Mouse (Mus musculus): ENCODE measurements at regions not wholly inside any gene's neighbourhood (a gene's known extent, or its start where the extent isn't known, plus 50 kb on each side); places are given as distances from the start of the nearest gene placed in this dataset.

- Histone ChIP-seq H3K4me2 (no peak overlapping the region), H3K4me1 (no peaks in the 10 kb centered on the region), H3K9me3 (no peaks in the 10 kb centered on the region), H3K4me3 (no peak overlapping the region), H3K9ac (no peak overlapping the region), H3K27me3 (no peaks in the 10 kb centered on the region), H3K27ac (no peak overlapping the region), H3K36me3 (no peaks in the 10 kb centered on the region)
- ATAC-seq (ENCODE audit: insufficient number of reproducible peaks, insufficient read depth, low FRiP score, low TSS enrichment, low read depth), result no peak
- WGBS, result 92% methylated on average over 2 of the region's 2 CpGs
Measured at GRCm38 (mm10) chr3:14975203-14975602, 89.1 kb downstream of the Car2 start.

- ATAC-seq (ENCODE audit: insufficient number of reproducible peaks, insufficient read depth, low FRiP score, low TSS enrichment, low read depth), result no peak
- no peaks in the 10 kb centered on the region for H3K36me3 ChIP-seq
- H3K27me3 ChIP-seq, result no peaks in the 10 kb centered on the region
- H3K9me3 ChIP-seq, result no peaks in the 10 kb centered on the region
- no peaks in the 10 kb centered on the region for H3K4me1 ChIP-seq
- H3K9ac ChIP-seq, result no peak overlapping the region
- no peak overlapping the region for H3K4me2 ChIP-seq
- WGBS, result 72% methylated on average over 5 of the region's 5 CpGs
- H3K4me3 ChIP-seq, result no peak overlapping the region
- no peak overlapping the region for H3K27ac ChIP-seq
Measured at GRCm38 (mm10) chr3:14979116-14979613, 93.1 kb downstream of the Car2 start.

- no peak overlapping the region for H3K4me2 ChIP-seq
- no peaks in the 10 kb centered on the region for H3K27me3 ChIP-seq
- no peak for ATAC-seq (ENCODE audit: insufficient number of reproducible peaks, insufficient read depth, low FRiP score, low TSS enrichment, low read depth)
- no peaks in the 10 kb centered on the region for H3K36me3 ChIP-seq
- H3K9ac ChIP-seq, result no peak overlapping the region
- H3K4me1 ChIP-seq, result no peaks in the 10 kb centered on the region
- H3K27ac ChIP-seq, result no peak overlapping the region
- no peaks in the 10 kb centered on the region for H3K9me3 ChIP-seq
- H3K4me3 ChIP-seq, result no peak overlapping the region
- 61% methylated on average over 3 of the region's 3 CpGs for WGBS
Measured at GRCm38 (mm10) chr3:14989635-14990034, 103.6 kb downstream of the Car2 start.

GRCm38 (mm10) chr3:14993936-14994335, 107.9 kb downstream of the Car2 start:
- no peaks in the 10 kb centered on the region for H3K27me3 ChIP-seq
- H3K4me1 ChIP-seq, result no peaks in the 10 kb centered on the region
- no peak overlapping the region for H3K4me2 ChIP-seq
- H3K9me3 ChIP-seq, result no peaks in the 10 kb centered on the region
- H3K36me3 ChIP-seq, result no peaks in the 10 kb centered on the region
- H3K4me3 ChIP-seq, result no peak overlapping the region
- WGBS, result 62% methylated on average over 2 of the region's 2 CpGs
- no peak overlapping the region for H3K27ac ChIP-seq
- ATAC-seq (ENCODE audit: insufficient number of reproducible peaks, insufficient read depth, low FRiP score, low TSS enrichment, low read depth), result no peak
- no peak overlapping the region for H3K9ac ChIP-seq

GRCm38 (mm10) chr3:14997241-14997640, 111.2 kb downstream of the Car2 start:
- no peak for ATAC-seq (ENCODE audit: insufficient number of reproducible peaks, insufficient read depth, low FRiP score, low TSS enrichment, low read depth)
- 80% methylated on average over 3 of the region's 3 CpGs for WGBS
- H3K36me3 ChIP-seq, result no peaks in the 10 kb centered on the region
- H3K27ac ChIP-seq, result no peak overlapping the region
- no peaks in the 10 kb centered on the region for H3K4me1 ChIP-seq
- H3K9me3 ChIP-seq, result no peaks in the 10 kb centered on the region
- H3K4me2 ChIP-seq, result no peak overlapping the region
- no peak overlapping the region for H3K9ac ChIP-seq
- H3K27me3 ChIP-seq, result no peaks in the 10 kb centered on the region
- H3K4me3 ChIP-seq, result no peak overlapping the region

GRCm38 (mm10) chr3:14998521-14998920, 112.4 kb downstream of the Car2 start:
- Histone ChIP-seq H3K27me3 (no peaks in the 10 kb centered on the region), H3K4me1 (0 out of 2 replicates have a peak, but pooled peaks cover 7% of the 10 kb centered on the region), H3K9me3 (no peaks in the 10 kb centered on the region), H3K4me2 (no peak overlapping the region), H3K4me3 (no peak overlapping the region), H3K27ac (no peak overlapping the region), H3K9ac (no peak overlapping the region), H3K36me3 (no peaks in the 10 kb centered on the region)
- 43% methylated on average over 2 of the region's 2 CpGs for WGBS
- no peak for ATAC-seq (ENCODE audit: insufficient number of reproducible peaks, insufficient read depth, low FRiP score, low TSS enrichment, low read depth)

- no peaks in the 10 kb centered on the region for H3K36me3 ChIP-seq
Measured at GRCm38 (mm10) chr3:14999411-14999810, 113.3 kb downstream of the Car2 start.

GRCm38 (mm10) chr3:14999914-15000313, 113.8 kb downstream of the Car2 start:
- Histone ChIP-seq H3K4me3 (no peak overlapping the region), H3K9me3 (no peaks in the 10 kb centered on the region), H3K36me3 (no peaks in the 10 kb centered on the region), H3K4me1 (0 out of 2 replicates have a peak, but pooled peaks cover 8% of the 10 kb centered on the region), H3K4me2 (no peak overlapping the region), H3K9ac (no peak overlapping the region), H3K27ac (no peak overlapping the region), H3K27me3 (no peaks in the 10 kb centered on the region)
- no peak for ATAC-seq (ENCODE audit: insufficient number of reproducible peaks, insufficient read depth, low FRiP score, low TSS enrichment, low read depth)

More at GRCm38 (mm10) chr3:14999411-14999810, 113.3 kb downstream of the Car2 start:
- Histone ChIP-seq H3K4me3 (no peak overlapping the region), H3K27ac (no peak overlapping the region), H3K9ac (no peak overlapping the region), H3K4me1 (0 out of 2 replicates have a peak, but pooled peaks cover 8% of the 10 kb centered on the region), H3K27me3 (no peaks in the 10 kb centered on the region), H3K4me2 (no peak overlapping the region), H3K9me3 (no peaks in the 10 kb centered on the region)
- WGBS, result 89% methylated on average over 1 of the region's 1 CpGs
- ATAC-seq (ENCODE audit: insufficient number of reproducible peaks, insufficient read depth, low FRiP score, low TSS enrichment, low read depth), result no peak

GRCm38 (mm10) chr3:15000657-15001056, 114.6 kb downstream of the Car2 start:
- ATAC-seq (ENCODE audit: insufficient number of reproducible peaks, insufficient read depth, low FRiP score, low TSS enrichment, low read depth), result no peak
- 6% methylated on average over 3 of the region's 3 CpGs for WGBS
- Histone ChIP-seq H3K36me3 (no peaks in the 10 kb centered on the region), H3K4me3 (no peak overlapping the region), H3K27me3 (no peaks in the 10 kb centered on the region), H3K4me2 (no peak overlapping the region), H3K27ac (no peak overlapping the region), H3K4me1 (0 out of 2 replicates have a peak, but pooled peaks cover 8% of the 10 kb centered on the region), H3K9me3 (no peaks in the 10 kb centered on the region), H3K9ac (no peak overlapping the region)

- H3K36me3 ChIP-seq, result no peaks in the 10 kb centered on the region
Measured at GRCm38 (mm10) chr3:15007821-15008220, 121.7 kb downstream of the Car2 start.

GRCm38 (mm10) chr3:15008501-15008900, 122.4 kb downstream of the Car2 start:
- no peaks in the 10 kb centered on the region for H3K27me3 ChIP-seq
- H3K9me3 ChIP-seq, result no peaks in the 10 kb centered on the region
- ATAC-seq (ENCODE audit: insufficient number of reproducible peaks, insufficient read depth, low FRiP score, low TSS enrichment, low read depth), result no peak
- H3K36me3 ChIP-seq, result no peaks in the 10 kb centered on the region
- H3K4me2 ChIP-seq, result no peak overlapping the region
- H3K4me1 ChIP-seq, result 0 out of 2 replicates have a peak, but pooled peaks cover 2% of the 10 kb centered on the region
- H3K4me3 ChIP-seq, result no peak overlapping the region
- no peak overlapping the region for H3K27ac ChIP-seq
- 82% methylated on average over 1 of the region's 1 CpGs for WGBS
- H3K9ac ChIP-seq, result no peak overlapping the region

More at GRCm38 (mm10) chr3:15007821-15008220, 121.7 kb downstream of the Car2 start:
- Histone ChIP-seq H3K4me3 (no peak overlapping the region), H3K27me3 (no peaks in the 10 kb centered on the region), H3K27ac (no peak overlapping the region), H3K4me2 (no peak overlapping the region), H3K9ac (no peak overlapping the region), H3K9me3 (no peaks in the 10 kb centered on the region), H3K4me1 (0 out of 2 replicates have a peak, but pooled peaks cover 8% of the 10 kb centered on the region)
- ATAC-seq (ENCODE audit: insufficient number of reproducible peaks, insufficient read depth, low FRiP score, low TSS enrichment, low read depth), result no peak
- 81% methylated on average over 3 of the region's 3 CpGs for WGBS

GRCm38 (mm10) chr3:15009747-15010146, 123.7 kb downstream of the Car2 start:
- 82% methylated on average over 2 of the region's 2 CpGs for WGBS

More at GRCm38 (mm10) chr3:15009747-15010146, 123.7 kb downstream of the Car2 start:
- H3K27ac ChIP-seq, result no peak overlapping the region
- ATAC-seq (ENCODE audit: insufficient number of reproducible peaks, insufficient read depth, low FRiP score, low TSS enrichment, low read depth), result no peak
- no peaks in the 10 kb centered on the region for H3K9me3 ChIP-seq
- no peak overlapping the region for H3K4me3 ChIP-seq
- no peaks in the 10 kb centered on the region for H3K36me3 ChIP-seq
- H3K27me3 ChIP-seq, result no peaks in the 10 kb centered on the region
- no peak overlapping the region for H3K4me2 ChIP-seq
- no peaks in the 10 kb centered on the region for H3K4me1 ChIP-seq
- H3K9ac ChIP-seq, result no peak overlapping the region
